In the genomic region with DNA sequence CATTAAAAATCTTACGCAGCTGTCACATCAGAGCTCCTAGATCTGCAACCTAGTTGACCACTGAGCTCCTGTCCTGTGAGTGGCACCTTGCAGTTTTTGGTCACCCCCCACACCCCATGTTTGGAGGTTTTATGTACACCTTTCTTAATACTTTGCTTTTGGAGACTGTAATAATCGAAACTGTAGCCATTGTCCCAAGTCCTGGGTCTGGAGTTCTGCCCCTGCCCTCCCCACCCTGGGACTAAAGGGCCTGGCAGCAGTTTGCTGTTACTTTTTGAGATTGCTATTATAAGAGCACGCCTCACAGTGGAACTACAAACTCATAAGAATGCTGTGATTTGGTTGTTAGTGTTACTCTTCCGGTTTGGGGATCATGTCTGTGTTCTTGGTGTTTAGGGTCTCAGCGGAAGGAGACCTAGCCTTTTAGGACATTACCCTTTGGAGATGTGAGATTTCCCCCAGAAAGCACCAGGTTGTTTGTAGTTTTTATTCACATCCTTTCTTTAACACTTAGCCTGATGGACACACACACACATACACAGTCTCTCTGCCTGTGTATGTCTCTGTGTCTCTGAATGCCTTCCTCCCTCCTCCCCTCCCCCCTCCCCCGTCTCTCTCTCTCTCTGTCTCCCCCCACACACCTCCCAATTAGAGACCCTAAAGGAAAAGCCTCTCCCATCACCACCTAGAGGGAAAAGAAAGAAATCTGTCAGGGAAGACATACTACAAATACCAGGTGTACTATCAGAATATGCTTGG, we compare ENCODE assay signal across 8 mouse cellular contexts.
DNase-seq lines count a peak whose midpoint lies in the region; ATAC-seq and TF ChIP-seq lines count a peak whose summit lies in the region.

No protein-coding gene starts in this region.

- 53% methylated on average over 6 of the region's 6 CpGs for WGBS in heart, embryonic 11.5 days (ENCODE audit: insufficient replicate concordance)
- WGBS in heart, postnatal 0 days = 51% methylated on average over 6 of the region's 6 CpGs
- WGBS in macrophage (ENCODE audit: missing documents) = 67% methylated on average over 5 of the region's 6 CpGs

- peak overlapping the region; percentile 71 for H3K9ac ChIP-seq in heart, embryonic 11.5 days (ENCODE audit: low read depth, low read length)
- peak overlapping the region; percentile 55 for H3K9ac ChIP-seq in heart, postnatal 0 days (replicated peaks; ENCODE audit: low read depth, low read length)

- no peaks in the 10 kb centered on the region for H3K9me3 ChIP-seq in heart, embryonic 11.5 days (replicated peaks; ENCODE audit: control insufficient read depth, low read length)
- peaks cover 3% of the 10 kb centered on the region; the same call in 1 of the 2 replicates for H3K9me3 ChIP-seq in G1E (replicated peaks)
- no peaks in the 10 kb centered on the region for H3K9me3 ChIP-seq in heart, postnatal 0 days (replicated peaks; ENCODE audit: control insufficient read depth, low read length)

- H3K4me2 ChIP-seq in heart, embryonic 11.5 days = peak overlapping the region; percentile 70
- peak overlapping the region; percentile 63 for H3K4me2 ChIP-seq in heart, postnatal 0 days (ENCODE audit: low read depth, low read length)

- H3K27ac ChIP-seq in heart, embryonic 11.5 days (ENCODE audit: low read depth, low read length) = peak overlapping the region; percentile 91
- H3K27ac ChIP-seq in heart, postnatal 0 days (ENCODE audit: low read depth) = peak overlapping the region; percentile 90
- H3K27ac ChIP-seq in macrophage = peak overlapping the region; percentile 78

- no peak for TF ChIP-seq EP300 in heart, postnatal 0 days (IDR thresholded peaks at IDR 0.05; ENCODE audit: low read depth)

- no peaks in the 10 kb centered on the region for H3K27me3 ChIP-seq in heart, embryonic 11.5 days (ENCODE audit: control insufficient read depth, insufficient read depth, low read length)
- no peaks in the 10 kb centered on the region for H3K27me3 ChIP-seq in G1E (ENCODE audit: insufficient read depth, low read length)
- no peaks in the 10 kb centered on the region for H3K27me3 ChIP-seq in heart, postnatal 0 days (ENCODE audit: control insufficient read depth, insufficient read depth, low read length)

- H3K79me2 ChIP-seq in macrophage (ENCODE audit: inconsistent target) = peaks cover 12% of the 10 kb centered on the region; the same call in 1 of the 2 replicates

- peaks cover 8% of the 10 kb centered on the region for H3K4me1 ChIP-seq in heart, embryonic 11.5 days (ENCODE audit: control insufficient read depth, insufficient read depth, low read length)
- no peaks in the 10 kb centered on the region for H3K4me1 ChIP-seq in G1E (ENCODE audit: insufficient read depth, low read depth, low read length)
- peaks cover 4% of the 10 kb centered on the region; the same call in 1 of the 2 replicates for H3K4me1 ChIP-seq in heart, postnatal 0 days (ENCODE audit: control insufficient read depth, insufficient read depth)

- no peak for DNase-seq in heart, adult 8-10 months (ENCODE audit: low spot score)
- no peak for DNase-seq in G1E (ENCODE audit: low spot score)
- DNase-seq in heart, postnatal 0 days (ENCODE audit: low spot score) = no peak
- DNase-seq in urinary bladder, postnatal 4 days (ENCODE audit: low spot score in 2 of 2) = no peak
- DNase-seq in right cerebral cortex, postnatal 4 days = no peak

- no peaks in the 10 kb centered on the region for H3K36me3 ChIP-seq in heart, embryonic 11.5 days (ENCODE audit: control insufficient read depth, insufficient read depth, low read length)
- peaks cover 14% of the 10 kb centered on the region for H3K36me3 ChIP-seq in G1E (replicated peaks)
- no peaks in the 10 kb centered on the region for H3K36me3 ChIP-seq in heart, postnatal 0 days (replicated peaks; ENCODE audit: control insufficient read depth, insufficient read depth, low read length)
- H3K36me3 ChIP-seq in macrophage (ENCODE audit: inconsistent target) = no peaks in the 10 kb centered on the region

- peak overlapping the region; percentile 48 for H3K4me3 ChIP-seq in heart, embryonic 11.5 days (ENCODE audit: low read depth, low read length)
- H3K4me3 ChIP-seq in G1E (ENCODE audit: low read depth, low read length) (peak overlapping the region; percentile 71), macrophage (ENCODE audit: inconsistent target) (peak overlapping the region; percentile 67)
- peak overlapping the region; percentile 66 for H3K4me3 ChIP-seq in heart, postnatal 0 days (ENCODE audit: low read depth, low read length)

- ATAC-seq in heart, embryonic 11.5 days (replicated peaks; ENCODE audit: insufficient number of reproducible peaks, low FRiP score, low TSS enrichment) = no peak
- no peak for ATAC-seq in G1E (ENCODE audit: extremely low read depth, insufficient number of reproducible peaks, low FRiP score, poor library complexity, severe bottlenecking)
- ATAC-seq in heart, postnatal 0 days (ENCODE audit: insufficient read depth, low read depth) = no peak
- ATAC-seq in erythroid progenitor cell, adult 5-6 weeks (replicated peaks; ENCODE audit: low FRiP score, poor library complexity, severe bottlenecking) = no peak

- TF ChIP-seq CTCF in G1E (IDR thresholded peaks at IDR 0.05; ENCODE audit: low read depth, low read length) = no peak
- no peak for TF ChIP-seq CTCF in heart, postnatal 0 days (IDR thresholded peaks at IDR 0.05; ENCODE audit: low read depth)
